Mouse (Mus musculus) lung, postnatal 36 days (tissue): ENCODE measurements around the gene Med12l.

Experiments used
- DNase-seq: peaks from one replicate; pipeline ENCODE4 v3.0.0; 2022; ENCODE audit warnings: mixed read lengths

The Med12l gene

DNA sequence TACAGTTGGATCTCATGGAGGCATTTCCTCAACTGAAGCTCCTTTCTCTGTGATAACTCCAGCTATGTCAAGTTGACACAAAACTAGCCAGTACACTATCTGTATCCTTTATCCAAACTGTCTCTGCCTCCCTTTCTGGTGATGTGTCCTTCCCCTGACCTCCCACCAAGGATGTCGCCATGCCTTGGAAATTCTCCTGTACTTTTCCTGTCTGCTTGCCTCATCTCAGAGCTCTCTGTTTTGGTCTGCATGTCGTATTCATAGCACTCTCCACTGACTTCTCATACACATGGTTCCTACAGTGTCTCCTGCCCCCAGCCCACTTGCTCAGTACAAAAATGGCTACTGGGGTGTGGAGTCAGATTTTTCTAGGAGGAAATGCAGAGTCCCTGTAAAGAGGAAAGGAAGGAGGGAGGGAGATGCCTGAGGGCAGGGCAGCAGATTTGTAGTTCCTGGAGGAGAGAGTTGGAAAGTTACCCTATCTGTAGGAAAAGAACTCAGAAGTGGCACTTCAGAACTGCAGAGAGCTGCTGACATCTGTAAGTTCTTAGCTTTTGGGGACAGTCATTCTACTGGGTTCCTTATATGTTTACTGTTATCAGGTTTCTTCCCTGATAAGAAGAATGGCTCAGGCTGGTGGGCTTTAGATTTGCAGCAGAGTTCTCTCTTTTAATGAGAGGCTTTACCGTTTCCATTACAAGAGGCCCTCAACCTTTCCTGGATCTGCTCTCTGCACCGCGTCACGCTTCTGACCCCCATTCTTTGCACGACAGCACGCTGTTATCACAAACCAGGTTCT, 136.1 kb downstream of the Med12l start:
- no peak for DNase-seq

DNA sequence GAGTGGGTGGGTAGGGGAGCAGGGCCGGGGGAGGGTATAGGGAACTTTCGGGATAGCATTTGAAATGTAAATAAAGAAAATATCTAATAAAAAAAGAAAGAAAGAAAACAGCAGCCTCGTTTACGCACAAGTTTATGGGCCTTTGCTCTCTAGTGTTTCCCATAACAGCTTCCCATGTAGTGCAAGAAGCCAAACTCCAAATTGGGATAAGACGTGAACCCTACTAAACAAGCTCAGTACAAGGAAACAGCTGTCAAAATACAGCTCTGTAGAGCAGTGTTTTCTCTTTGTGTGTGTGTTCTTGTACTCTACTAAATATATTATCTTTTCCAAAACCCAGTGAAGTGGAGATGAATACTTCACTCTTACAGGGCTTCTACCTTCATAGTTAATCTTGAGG, 139.6 kb downstream of the Med12l start:
- no peak for DNase-seq

DNA sequence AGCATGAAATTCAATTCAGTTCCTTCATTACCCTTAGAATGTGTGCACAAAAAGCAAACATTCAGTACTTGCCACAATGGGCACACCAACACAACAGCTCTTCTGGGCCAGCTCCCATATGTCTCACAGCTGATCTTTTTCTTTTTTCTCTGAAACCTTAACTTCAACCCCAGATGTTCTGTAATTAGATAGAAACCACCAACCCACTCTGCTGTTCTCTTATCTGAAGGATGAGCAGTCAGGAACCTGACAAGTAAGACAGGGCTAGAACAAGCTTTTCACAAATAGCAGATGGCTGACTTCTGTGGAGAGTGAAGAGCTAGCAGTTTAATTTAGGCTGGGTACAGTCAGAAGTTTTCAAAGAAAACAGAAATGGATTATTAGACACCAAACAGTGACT, 144.0 kb downstream of the Med12l start:
- DNase-seq = no peak

DNA sequence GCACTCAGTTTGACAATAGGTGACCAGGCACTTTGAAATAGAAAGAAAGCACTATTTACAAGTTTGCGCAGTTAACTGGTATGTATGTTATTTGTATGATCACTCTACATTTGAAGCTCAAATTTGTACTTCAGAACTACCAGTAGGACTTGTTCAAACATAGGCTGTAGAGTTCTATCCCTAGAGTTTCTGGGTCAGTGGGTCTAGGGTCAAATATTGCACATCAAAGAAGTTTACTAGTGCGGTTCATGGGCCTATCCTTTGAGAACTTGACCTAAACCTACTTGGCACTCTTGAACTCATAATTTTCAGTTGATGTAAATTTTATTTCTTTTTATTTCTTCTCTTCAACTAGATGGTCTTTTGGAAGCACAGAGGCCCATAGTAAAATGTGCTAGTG, 145.0 kb downstream of the Med12l start:
- DNase-seq = no peak

DNA sequence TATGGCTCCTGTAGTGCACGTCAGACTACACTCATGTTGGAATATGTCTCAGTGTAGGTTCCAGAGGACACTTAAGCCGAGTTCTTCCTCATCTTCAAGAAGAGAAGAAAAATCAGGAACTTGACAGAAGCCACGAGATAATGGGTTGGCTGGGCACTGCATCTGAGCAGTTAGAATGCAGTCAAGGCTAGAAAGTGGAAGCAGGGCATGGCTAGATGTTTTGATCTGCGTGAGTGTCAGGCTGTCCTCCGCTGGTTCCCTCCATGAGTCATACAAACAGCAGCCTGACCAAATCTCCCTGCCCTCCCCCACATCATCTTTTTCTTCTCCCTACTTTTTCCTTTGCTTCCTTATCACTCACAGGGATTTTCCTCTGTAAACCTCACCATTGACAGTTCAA, 147.8 kb downstream of the Med12l start, which contains the start of gene P2ry14:
TSS of gene P2ry14 (minus strand) at position 195 of the 400 bp plus-strand sequence.
- DNase-seq = peak; percentile 56

DNA sequence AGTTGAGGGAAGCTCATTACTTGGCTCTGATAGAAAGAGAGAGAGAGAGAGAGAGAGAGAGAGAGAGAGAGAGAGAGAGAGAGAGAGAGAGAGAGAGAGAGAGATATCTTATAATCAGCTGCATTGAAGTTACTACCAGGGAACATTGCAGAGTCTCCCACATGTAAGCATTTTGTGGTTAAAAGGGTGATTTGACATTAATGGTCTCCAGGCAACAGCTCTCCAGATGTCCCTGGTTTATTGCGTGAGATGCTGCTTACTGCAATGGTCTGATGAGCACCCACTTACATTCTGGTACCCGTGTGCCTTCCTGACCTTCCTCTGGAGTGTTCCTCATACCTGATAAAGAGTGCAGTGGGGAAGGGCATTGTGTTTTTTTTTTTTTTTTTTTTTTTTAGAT, 149.3 kb downstream of the Med12l start:
- DNase-seq = no peak

DNA sequence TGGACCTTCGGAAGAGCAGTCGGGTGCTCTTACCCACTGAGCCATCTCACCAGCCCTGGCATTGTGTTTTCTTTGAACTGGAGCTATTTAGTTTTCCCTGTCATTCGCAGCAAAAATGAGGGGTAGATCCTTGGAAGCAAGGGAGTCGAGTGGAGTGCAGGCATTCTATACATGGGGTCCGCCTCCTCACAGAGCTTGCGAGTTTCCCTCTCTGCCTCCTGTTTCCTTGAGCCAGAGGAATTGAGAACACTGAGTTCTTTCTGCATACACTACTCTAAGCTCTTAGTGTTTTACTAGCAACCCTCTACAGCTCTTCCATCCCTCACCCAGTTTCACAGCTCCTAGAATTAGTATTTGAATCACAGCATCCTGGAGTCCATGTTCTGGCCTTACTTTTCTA, 149.8 kb downstream of the Med12l start:
- DNase-seq = no peak

DNA sequence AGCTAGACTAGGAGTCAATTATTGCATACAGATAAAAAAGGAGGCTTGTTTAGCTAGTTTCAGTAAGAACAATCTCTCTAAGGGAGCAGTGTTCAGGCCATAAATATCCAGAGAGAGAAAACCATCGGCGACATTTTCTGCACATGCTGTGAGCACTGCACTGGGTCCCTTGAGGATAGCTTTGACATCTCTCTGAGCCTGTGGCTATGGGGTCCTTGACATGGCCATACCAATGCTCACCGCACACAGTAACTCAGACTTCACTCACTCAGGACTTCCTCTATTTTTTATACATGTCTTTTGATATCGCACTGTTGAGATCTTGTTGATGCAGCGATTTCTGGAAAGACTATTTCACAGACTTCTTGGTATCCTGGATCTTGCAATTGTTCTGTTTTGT, 151.4 kb downstream of the Med12l start:
- no peak for DNase-seq

DNA sequence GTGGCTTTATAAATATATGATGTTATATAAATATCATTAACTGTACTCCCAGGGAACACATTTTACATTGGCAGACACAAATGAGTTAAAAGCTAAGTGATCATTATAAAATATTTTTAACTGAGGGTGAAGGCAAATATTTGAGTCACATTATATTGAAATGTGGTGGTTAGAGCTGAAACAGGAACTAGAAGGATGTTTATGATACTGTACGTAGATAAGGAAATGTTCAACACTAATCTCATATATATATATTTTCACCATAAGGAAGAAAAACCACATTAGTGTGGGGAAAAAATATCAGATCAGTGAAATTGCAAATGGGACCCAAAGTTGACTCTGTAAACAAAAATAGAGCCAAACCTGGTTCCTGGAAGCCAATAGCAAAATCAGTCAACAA, 154.8 kb downstream of the Med12l start:
- no peak for DNase-seq

DNA sequence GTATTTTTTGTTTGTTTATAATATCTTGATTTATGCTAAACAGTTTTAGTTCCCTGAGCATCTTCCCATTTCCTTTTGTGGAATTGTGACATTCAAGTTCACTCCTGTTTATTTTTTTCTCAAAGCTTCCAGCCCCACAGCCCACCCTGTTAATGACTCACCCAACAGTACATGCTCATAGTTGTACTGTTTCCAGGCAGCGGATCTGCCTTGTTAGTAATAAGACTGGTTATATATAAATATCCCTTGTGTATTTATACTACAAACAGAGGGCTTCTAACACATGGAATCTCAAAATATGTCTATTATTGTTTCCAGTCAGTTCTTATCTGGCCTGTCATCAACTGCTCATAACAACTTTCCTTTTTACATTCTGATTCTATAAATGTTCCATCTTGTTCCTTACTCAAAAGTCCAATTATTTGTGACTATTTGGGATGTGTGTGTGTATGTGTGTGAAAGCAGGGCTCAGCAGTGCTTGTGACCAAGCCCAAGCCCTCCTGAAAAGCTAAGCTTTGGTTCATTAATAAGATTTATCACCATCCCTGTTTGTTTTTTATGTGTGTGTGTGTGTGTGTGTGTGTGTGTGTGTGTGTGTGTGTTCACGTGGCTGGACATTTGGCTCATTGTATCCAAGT, 161.9 kb downstream of the Med12l start:
- peak; percentile 13 for DNase-seq

DNA sequence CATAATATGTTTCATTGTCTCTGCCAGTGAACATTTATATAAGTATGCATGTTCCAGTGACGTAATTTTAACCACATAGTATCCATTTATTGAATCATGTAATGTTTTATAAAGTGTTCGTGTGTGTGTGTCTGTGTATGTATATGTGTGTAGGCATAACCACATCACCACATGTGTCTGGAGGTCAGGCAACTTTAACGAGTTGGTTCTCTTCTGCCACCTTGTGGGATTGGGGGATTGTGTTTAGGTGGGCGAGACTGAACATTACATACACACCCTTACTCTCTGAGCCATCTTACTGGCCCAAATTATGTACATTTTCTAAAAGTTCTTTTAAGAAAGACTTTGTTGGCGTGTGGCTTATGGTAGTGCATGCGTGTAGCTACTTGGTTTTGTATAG, 162.9 kb downstream of the Med12l start:
- no peak for DNase-seq

DNA sequence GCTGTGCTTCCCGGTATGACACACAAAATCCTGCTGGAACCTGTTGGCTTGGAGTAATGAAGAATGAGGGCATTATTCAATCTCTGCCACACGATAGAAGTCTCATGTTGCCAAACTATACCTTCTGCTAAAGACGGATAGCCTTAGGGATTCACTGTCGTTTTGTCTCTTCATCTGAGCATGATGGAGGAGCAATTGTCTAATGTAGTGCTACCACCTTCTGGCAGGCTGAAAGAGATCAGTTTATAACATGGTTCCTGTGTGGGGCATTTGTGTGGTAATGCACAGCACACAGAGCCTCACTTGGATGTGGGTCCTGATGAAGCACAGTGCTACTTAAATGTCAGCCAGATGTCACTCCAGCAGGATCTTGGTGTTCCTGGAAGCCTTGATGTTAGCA, 163.6 kb downstream of the Med12l start:
- DNase-seq = no peak

DNA sequence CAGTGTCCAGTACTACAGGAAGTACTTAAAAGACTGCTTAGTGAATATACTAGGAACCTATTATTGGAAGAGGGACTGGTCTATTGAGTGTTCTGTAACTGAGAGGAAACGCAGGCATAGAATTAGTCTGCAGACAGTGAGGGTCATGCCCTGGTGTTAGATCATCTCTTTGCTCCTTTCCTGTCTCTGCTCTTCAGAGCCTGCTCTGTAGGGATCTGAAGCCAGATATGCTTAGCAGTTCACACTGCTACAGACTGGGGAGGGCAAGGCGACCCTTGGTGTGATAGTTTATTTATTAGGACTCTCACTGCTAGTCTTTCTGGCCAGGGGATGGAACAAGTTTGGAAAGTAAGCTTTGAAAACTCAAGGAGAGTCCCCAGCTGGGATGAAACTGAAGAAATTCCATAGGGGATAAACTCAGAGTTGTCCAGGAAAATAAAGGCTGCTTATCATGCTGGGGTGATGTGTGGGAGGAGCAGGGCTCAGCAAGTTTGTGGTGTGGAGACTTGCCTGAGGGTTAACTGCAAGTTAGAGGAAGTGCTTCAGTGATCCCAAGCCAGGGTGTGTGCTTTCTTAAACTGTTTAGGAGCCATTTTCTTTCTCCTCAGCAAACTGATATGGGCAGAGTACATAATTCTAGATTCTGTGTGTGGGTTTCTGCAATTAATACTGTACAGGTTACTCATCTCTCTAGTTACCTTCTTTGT, 164.4 kb downstream of the Med12l start:
- DNase-seq = no peak

DNA sequence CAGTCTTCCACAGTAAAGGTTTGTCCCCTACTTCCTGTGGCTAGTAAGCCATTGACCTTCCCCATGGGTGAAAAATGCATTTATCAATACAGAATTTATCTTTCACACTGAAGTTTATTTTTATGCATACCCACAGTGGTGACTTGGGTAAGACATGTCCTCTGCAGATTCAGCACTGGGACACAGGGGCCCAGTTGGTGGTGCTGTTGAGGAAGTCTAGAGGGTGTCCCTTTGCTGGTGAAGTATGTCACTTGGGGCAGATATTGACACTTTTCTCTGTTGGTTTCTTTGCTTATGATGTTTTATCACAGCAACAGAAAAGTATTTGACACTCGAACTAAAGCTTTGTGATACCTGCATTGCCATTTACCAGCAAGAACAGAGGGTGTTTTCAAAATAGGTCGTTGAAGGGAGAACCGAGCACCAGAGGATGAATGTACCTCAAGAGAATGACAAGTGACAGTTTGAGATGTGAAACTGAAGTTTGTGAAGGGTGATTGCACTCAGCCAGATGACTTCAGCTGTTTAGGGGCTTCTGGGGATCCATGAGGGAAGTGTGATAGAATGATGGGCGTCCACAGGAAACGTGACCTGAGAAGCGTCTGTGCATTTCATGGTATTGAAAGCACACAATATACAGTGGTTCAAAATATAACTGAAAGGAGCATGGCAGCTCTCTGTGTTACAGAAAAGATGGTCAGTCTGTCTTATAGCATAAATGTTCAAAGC, 169.0 kb downstream of the Med12l start:
- DNase-seq = peak; percentile 26

DNA sequence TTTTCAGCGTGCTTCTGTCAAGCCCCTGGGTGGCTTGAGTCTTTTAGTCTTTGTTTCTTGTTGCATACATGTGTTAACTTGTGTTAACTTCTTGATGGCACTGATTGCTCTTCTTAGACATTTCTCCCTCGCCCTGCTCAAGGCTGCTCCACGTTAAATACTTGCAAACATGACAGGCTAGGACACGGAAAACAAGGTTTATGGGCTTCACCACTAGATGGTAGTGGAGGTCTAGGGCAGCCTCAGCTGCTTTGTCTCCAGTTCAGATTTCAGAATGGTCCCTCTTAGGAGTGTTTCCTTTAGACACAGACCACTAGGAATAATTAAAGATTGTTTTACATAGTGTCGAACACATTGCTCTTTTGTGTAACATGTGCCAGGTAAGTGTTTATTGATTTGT, 169.6 kb downstream of the Med12l start:
- DNase-seq = peak; percentile 71

DNA sequence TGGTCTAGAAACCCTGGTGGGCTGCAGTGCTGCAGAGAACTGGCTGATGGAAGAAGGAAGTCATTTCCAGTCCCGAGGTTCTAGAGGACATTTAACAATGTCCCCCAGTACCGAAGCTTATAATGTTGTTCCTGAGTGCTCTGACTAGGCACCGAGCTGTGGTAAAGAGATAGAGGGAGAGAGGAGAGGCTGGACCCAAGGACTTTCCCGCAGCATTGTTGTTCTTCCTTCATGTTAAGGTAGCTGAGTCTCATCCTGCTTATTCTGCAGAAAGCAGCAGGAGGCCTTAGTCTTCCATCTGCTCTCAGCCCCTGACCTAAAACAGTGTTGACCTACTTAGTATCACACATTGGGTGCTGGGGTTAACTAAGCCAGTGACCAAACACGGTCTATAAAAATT, 171.2 kb downstream of the Med12l start:
- no peak for DNase-seq

DNA sequence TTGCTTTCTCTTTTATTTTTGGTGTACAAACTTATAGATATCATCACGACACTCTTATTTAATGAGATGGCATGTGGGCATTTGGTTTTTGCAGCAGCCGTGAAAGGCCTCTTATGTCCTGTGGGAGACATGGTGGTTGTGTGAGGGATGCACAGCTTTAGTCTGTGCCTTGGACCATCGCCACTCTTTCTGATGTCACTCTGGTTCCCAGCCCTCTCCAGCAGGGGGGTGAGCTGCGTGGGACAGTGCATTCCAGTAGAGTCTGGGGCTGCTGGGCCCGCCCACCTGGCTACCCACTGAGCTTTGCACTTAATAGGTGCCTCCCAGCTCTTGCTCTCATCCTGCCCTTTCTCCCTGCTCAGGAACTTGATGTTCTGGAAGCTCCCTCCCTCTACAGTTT, 175.5 kb downstream of the Med12l start:
- DNase-seq = no peak

DNA sequence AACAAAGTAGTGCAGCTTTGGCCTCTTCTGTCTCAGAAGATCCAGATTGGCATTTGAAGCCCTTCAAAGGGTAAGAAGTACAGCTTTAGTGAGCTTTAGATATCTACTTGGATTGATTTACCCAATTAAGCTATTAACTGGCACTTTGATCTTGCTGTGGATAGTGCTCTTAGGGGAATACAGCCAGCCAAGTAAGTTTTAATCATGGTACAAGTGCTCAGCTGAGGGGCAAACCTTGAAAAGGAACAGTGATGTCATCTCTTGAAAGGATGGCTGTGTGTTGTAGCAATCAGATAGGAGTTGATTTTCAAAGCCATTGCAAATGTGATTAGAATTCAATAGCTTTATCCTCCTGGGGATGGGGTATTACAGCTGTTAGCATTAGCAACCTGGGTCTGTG, 176.5 kb downstream of the Med12l start:
- no peak for DNase-seq

DNA sequence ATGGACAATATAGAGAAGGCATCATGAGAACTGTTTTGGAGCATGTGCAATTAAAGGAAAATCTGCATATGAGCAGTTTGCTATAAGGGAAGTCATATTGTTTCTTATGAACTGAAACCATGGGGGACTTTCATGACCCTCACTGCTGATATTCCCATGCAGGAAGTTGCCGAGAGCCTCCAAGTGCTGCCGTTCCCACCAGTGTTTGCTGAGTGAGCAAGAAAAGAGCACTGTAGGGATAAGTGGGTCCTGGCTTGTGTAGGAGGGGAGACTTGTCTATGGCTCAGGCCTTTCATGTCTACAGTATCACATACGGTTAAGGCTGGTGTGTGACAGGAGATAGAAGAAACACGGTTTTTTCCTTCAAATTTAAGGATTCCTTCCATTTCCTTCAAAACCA, 180.0 kb downstream of the Med12l start:
- no peak for DNase-seq

DNA sequence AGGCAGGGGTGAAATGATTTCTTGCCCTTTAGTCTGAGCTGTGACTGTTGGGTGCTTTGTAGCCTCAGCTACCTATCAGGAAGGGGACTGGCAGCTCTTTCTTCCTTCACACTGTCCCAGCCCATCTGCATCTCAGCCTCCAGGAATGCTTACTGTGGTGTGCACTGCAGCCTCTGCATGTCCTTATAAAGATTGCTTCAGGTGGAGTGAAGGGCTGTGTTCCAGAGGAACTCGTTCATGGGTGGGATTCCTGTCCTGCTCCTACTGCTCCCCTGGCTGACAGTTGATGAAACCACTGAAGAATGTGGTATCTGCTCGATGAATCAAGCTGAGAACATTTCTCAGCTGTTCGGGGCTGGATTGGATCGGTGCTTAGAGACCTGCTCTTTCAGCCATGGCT, 181.7 kb downstream of the Med12l start:
- DNase-seq = no peak

DNA sequence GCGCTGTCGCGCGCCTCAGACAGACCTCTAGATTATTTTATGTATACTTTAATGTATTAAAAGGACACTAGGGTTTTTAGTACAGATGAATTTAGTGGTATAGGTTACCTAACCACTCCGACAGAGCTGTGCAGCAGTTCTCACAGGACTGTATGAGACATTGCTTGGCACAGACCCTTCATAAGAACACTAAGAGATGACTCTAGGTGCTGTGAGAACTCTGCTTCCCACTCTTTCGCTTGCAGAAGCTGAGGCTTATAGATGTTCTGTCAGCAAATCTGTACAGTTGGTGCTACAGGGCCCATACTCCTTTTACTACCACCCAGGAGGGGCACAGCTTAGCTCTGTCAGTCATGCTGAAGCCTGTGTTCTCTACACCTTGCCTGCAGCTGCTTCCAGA, 186.0 kb downstream of the Med12l start:
- no peak for DNase-seq

DNA sequence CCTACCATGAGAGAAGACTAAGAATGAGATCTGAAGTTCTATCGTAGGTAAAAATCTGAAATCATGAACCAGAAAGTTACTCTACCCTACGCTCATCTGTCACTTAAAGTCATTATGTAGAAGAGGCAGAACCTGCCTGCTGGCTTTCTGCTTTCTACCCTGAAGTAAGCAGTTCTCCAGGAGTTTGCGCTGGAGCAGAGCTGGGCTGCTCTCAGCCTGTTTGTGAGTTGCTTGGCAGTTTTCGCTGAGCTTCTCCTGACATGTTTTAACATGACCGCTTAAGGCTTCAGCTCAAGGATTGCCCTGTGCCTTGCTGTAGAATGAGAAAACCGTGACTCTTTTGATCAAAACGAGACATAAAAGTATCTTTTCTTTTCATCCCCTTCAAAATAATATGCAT, 188.5 kb downstream of the Med12l start:
- DNase-seq = no peak

DNA sequence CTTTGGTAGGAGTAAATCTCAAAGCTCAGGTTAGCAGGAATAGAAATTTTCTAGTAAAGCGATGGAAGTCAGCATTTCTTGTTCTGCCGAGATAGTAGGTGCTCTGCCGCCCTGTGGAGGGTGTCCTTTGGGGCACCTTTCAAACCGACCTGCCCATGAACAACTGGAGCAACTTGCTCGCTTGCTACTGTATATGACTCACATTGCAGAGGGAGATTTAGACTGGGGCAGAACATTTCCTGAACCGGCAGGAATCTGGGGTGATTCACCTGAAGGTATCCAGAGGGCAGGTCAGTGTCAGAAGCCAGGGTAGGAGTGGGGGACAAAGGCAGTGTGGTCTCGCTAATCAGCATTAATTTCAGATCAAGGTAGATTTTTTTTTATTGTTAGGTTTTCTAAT, 189.3 kb downstream of the Med12l start, which contains the start of gene Gpr87:
TSS of gene Gpr87 (minus strand) at position 167 of the 400 bp plus-strand sequence.
- DNase-seq = no peak
